8 mouse cellular contexts compared by ENCODE assay signal in genomic region chr9:61914917-61915300, GRCm38 (mm10). TPM values are rescaled to one million over a fixed set of nuclear protein-coding genes. Genes with fewer than 3 reads are reported as not detected.
DNase-seq lines count a peak whose midpoint lies in the region; ATAC-seq and TF ChIP-seq lines count a peak whose summit lies in the region.

No protein-coding gene starts in this region.

- 5% methylated on average over 13 of the region's 13 CpGs for WGBS in embryonic facial prominence, embryonic 11.5 days
- WGBS in intestine, postnatal 0 days: 1% methylated on average over 13 of the region's 13 CpGs

- peaks cover 9% of the 10 kb centered on the region for H3K79me2 ChIP-seq in myocyte (ENCODE audit: control insufficient read depth, insufficient read depth)

- H3K36me3 ChIP-seq in embryonic facial prominence, embryonic 11.5 days (replicated peaks; ENCODE audit: control insufficient read depth, insufficient read depth, low read depth, low read length): peaks cover 3% of the 10 kb centered on the region
- peaks cover 41% of the 10 kb centered on the region for H3K36me3 ChIP-seq in intestine, postnatal 0 days (ENCODE audit: control insufficient read depth, insufficient read depth)
- no peaks in the 10 kb centered on the region for H3K36me3 ChIP-seq in myocyte (ENCODE audit: control insufficient read depth, insufficient read depth)

- peak overlapping the region; percentile 95 for H3K27ac ChIP-seq in layer of hippocampus, adult 2 months
- peak overlapping the region; percentile 71 for H3K27ac ChIP-seq in embryonic facial prominence, embryonic 11.5 days (replicated peaks; ENCODE audit: low read depth, low read length)
- peak overlapping the region; percentile 93 for H3K27ac ChIP-seq in intestine, postnatal 0 days (ENCODE audit: low read depth, low read length)

- H3K4me3 ChIP-seq in layer of hippocampus, adult 2 months: peak overlapping the region; percentile 89
- peak overlapping the region; percentile 90 for H3K4me3 ChIP-seq in embryonic facial prominence, embryonic 11.5 days (ENCODE audit: low read depth, low read length)
- peak overlapping the region; percentile 74 for H3K4me3 ChIP-seq in intestine, postnatal 0 days (ENCODE audit: low read depth, low read length)
- peak overlapping the region; percentile 89 for H3K4me3 ChIP-seq in myocyte

- H3K27me3 ChIP-seq in embryonic facial prominence, embryonic 11.5 days (ENCODE audit: control insufficient read depth, insufficient read depth, low read length): no peaks in the 10 kb centered on the region
- H3K27me3 ChIP-seq in intestine, postnatal 0 days (replicated peaks; ENCODE audit: control insufficient read depth, insufficient read depth, low read length): no peaks in the 10 kb centered on the region
- no peaks in the 10 kb centered on the region for H3K27me3 ChIP-seq in myocyte (ENCODE audit: control insufficient read depth, insufficient read depth, insufficient read length)

- H3ac ChIP-seq in myocyte (ENCODE audit: control insufficient read depth, insufficient read length): peak overlapping the region; percentile 94

- no peak for TF ChIP-seq CTCF in layer of hippocampus, adult 2 months (conservative IDR thresholded peaks at IDR 0.05)
- TF ChIP-seq CTCF in intestine, postnatal 0 days (IDR thresholded peaks at IDR 0.05; ENCODE audit: low read depth): no peak

- ATAC-seq in embryonic facial prominence, embryonic 11.5 days (replicated peaks; ENCODE audit: insufficient number of reproducible peaks, low FRiP score, low TSS enrichment, low read depth): no peak
- ATAC-seq in intestine, postnatal 0 days: no peak; the same call in 1 of the 2 replicates
- no peak for ATAC-seq in erythroid progenitor cell, adult 5-6 weeks (replicated peaks; ENCODE audit: low FRiP score, poor library complexity, severe bottlenecking)

- H3K4me1 ChIP-seq in embryonic facial prominence, embryonic 11.5 days (ENCODE audit: control insufficient read depth, insufficient read depth, low read length): no peaks in the 10 kb centered on the region
- H3K4me1 ChIP-seq in intestine, postnatal 0 days (replicated peaks; ENCODE audit: control insufficient read depth, insufficient read depth, low read length): 0 out of 2 replicates have a peak, but pooled peaks cover 3% of the 10 kb centered on the region

- TF ChIP-seq POLR2A in myocyte (IDR thresholded peaks at IDR 0.05; ENCODE audit: insufficient read length, low read depth): no peak

- H3K9ac ChIP-seq in embryonic facial prominence, embryonic 11.5 days (replicated peaks; ENCODE audit: low read length): peak overlapping the region; percentile 57
- H3K9ac ChIP-seq in intestine, postnatal 0 days (ENCODE audit: low read depth, low read length): peak overlapping the region; percentile 78

- H3K9me3 ChIP-seq in embryonic facial prominence, embryonic 11.5 days (replicated peaks; ENCODE audit: control insufficient read depth, low read length): no peaks in the 10 kb centered on the region
- H3K9me3 ChIP-seq in intestine, postnatal 0 days (ENCODE audit: control insufficient read depth): no peaks in the 10 kb centered on the region

- H3K4me2 ChIP-seq in embryonic facial prominence, embryonic 11.5 days (ENCODE audit: low read depth, low read length): peak overlapping the region; percentile 67
- H3K4me2 ChIP-seq in intestine, postnatal 0 days (replicated peaks; ENCODE audit: low read depth): peak overlapping the region; percentile 84
- H3K4me2 ChIP-seq in myocyte (ENCODE audit: low read depth): peak overlapping the region; percentile 73

- no peak for DNase-seq in layer of hippocampus, adult 2 months (ENCODE audit: low spot score in 2 of 2)
- DNase-seq in layer of hippocampus, postnatal 10 days (ENCODE audit: low spot score in 2 of 2): no peak
- DNase-seq in embryonic facial prominence, embryonic 11.5 days (ENCODE audit: low spot score): no peak
- no peak for DNase-seq in urinary bladder, postnatal 36 days (ENCODE audit: low spot score in 2 of 2)
- no peak for DNase-seq in cerebellum, postnatal 25 days

TF ChIP-seq in myocyte, 11 proteins besides CTCF, POLR2A, EP300 and RAD21:
- TF ChIP-seq TCF12 (IDR thresholded peaks at IDR 0.05; ENCODE audit: insufficient read depth, poor library complexity, severe bottlenecking) (no peak), CEBPB (IDR thresholded peaks at IDR 0.05; ENCODE audit: insufficient read depth, poor library complexity, severe bottlenecking) (no peak), MAX (IDR thresholded peaks at IDR 0.05; ENCODE audit: low read depth) (no peak), TCF3 (IDR thresholded peaks at IDR 0.05; ENCODE audit: insufficient read length, low read depth) (no peak), E2F4 (IDR thresholded peaks at IDR 0.05; ENCODE audit: insufficient read depth) (no peak), MYOG (IDR thresholded peaks at IDR 0.05; ENCODE audit: control insufficient read depth in 1 of 3, insufficient read depth in 1 of 3, insufficient read length in 2 of 3, low read depth in 2 of 3) (no peak), USF1 (IDR thresholded peaks at IDR 0.05; ENCODE audit: low read depth) (no peak), POLR2AphosphoS2 (IDR thresholded peaks at IDR 0.05; ENCODE audit: insufficient read length, low read depth) (no peak), REST (IDR thresholded peaks at IDR 0.05; ENCODE audit: insufficient read depth, insufficient read length) (no peak), MYOD1 (IDR thresholded peaks at IDR 0.05; ENCODE audit: control insufficient read depth in 1 of 3, insufficient read length in 2 of 3, low read depth in 2 of 3) (no peak), SRF (IDR thresholded peaks at IDR 0.05; ENCODE audit: control insufficient read depth, insufficient read length, low read depth) (no peak)
TF ChIP-seq in myocyte: peak in this region for 0.

RNA-seq across cellular contexts. Expression of gene Rplp1, which starts 0.6 kb away (rescaled TPM):
- total RNA-seq in layer of hippocampus, adult 2 months (2021): 1,000 to 10,000 TPM; 1,620 to 1,656 TPM
- 1,000 to 10,000 TPM; 1,537 to 1,633 TPM for total RNA-seq in layer of hippocampus, postnatal 10 days (2021)
- polyA plus RNA-seq in embryonic facial prominence, embryonic 11.5 days (2014; fragmentation: Nextera tagmentation; extraction: Ambion mirVana): 1,072 and 1,174 TPM in 2 replicates
- polyA plus RNA-seq in intestine, postnatal 0 days (2015; fragmentation: Nextera tagmentation; extraction: Ambion mirVana): 1,118 and 1,197 TPM in 2 replicates
- 9,411 TPM for polyA plus RNA-seq in myocyte (2012; fragmentation: generic; extraction: Trizol)
- 1,048 and 1,068 TPM in 2 replicates for total RNA-seq in erythroid progenitor cell, adult 5-6 weeks (2015; ENCODE audit: low replicate concordance)
- 1,077 and 1,422 TPM in 2 replicates for total RNA-seq in erythroid progenitor cell, adult 5-6 weeks (2017; ENCODE audit: low replicate concordance)

RNA-seq across cellular contexts. Expression of gene Kif23, which starts 31.7 kb away (rescaled TPM):
- 1 to 10 TPM; 1.5 to 3.9 TPM for total RNA-seq in layer of hippocampus, adult 2 months (2021)
- 10 to 100 TPM in 1 of 2 experiments, 1 to 10 TPM in 1; 7.4 to 11.1 TPM for total RNA-seq in layer of hippocampus, postnatal 10 days (2021)
- polyA plus RNA-seq in embryonic facial prominence, embryonic 11.5 days (2014; fragmentation: Nextera tagmentation; extraction: Ambion mirVana): 121 and 127 TPM in 2 replicates
- polyA plus RNA-seq in intestine, postnatal 0 days (2015; fragmentation: Nextera tagmentation; extraction: Ambion mirVana): 14.8 and 16.2 TPM in 2 replicates
- polyA plus RNA-seq in myocyte (2012; fragmentation: generic; extraction: Trizol): 24.1 TPM
- 601 and 611 TPM in 2 replicates for total RNA-seq in erythroid progenitor cell, adult 5-6 weeks (2015; ENCODE audit: low replicate concordance)
- 1,112 and 1,280 TPM in 2 replicates for total RNA-seq in erythroid progenitor cell, adult 5-6 weeks (2017; ENCODE audit: low replicate concordance)

Comparison
In these comparisons a context has a peak if more than half of its experiments do, and no peak if none do; other contexts are left out.
1. RNA of gene Kif23, which starts 31.7 kb away (total RNA-seq): 601 to 1,280 TPM in erythroid progenitor cell, adult 5-6 weeks; 7.4 to 11.1 TPM in layer of hippocampus, postnatal 10 days and 1.5 to 3.9 TPM in layer of hippocampus, adult 2 months; every median in the first group is over 10 times any median in the second.
2. Peak in every context shown above with its lines, with median percentiles within 50 percentile points of each other: H3K27ac ChIP-seq, H3K4me3 ChIP-seq and H3K4me2 ChIP-seq.